Mouse (Mus musculus) skeletal muscle tissue, postnatal 0 days (tissue): Measurements from ENCODE around the gene Vmn2r107. TPM values are rescaled to one million over a fixed set of nuclear protein-coding genes. Genes with fewer than 3 reads are reported as not detected.

Experiments
- polyA plus RNA-seq: library from polyadenylated mRNA; unstranded; fragments of >200 nt; fragmentation: Nextera tagmentation; extraction: Ambion mirVana; gene quantifications from 2 replicates; pipeline ENCODE4 v1.2.1, GENCODE M21; 2015

Vmn2r107 gene
- not detected in 2 replicates for polyA plus RNA-seq

GRCm38 (mm10) chr17:20344942-20345341 is at the start of gene Vmn2r107:
Vmn2r107 (plus strand) TSS chr17:20345242.

GRCm38 (mm10) chr17:20413846-20414245 is 68.8 kb downstream of the Vmn2r107 start, which contains the start of gene Vmn1r224:
Vmn1r224 (plus strand) TSS chr17:20414146.

Other genes starting within 250 kb of the Vmn2r107 start
- gene Fpr-rs7, start 231.0 kb upstream of the Vmn2r107 start, polyA plus RNA-seq: not detected in 2 replicates
- gene Fpr-rs6, start 162.1 kb upstream of the Vmn2r107 start, polyA plus RNA-seq: not detected in 2 replicates
- gene Vmn2r105, start 110.2 kb upstream of the Vmn2r107 start, polyA plus RNA-seq: not detected in 2 replicates
- gene Vmn2r106, start 59.7 kb upstream of the Vmn2r107 start, polyA plus RNA-seq: not detected in 2 replicates
- gene Vmn1r224, start 68.9 kb downstream of the Vmn2r107 start, polyA plus RNA-seq: not detected in 2 replicates
- not detected in 2 replicates for gene Vmn2r108, start 136.1 kb downstream of the Vmn2r107 start, polyA plus RNA-seq
- gene Vmn1r225, start 152.9 kb downstream of the Vmn2r107 start, polyA plus RNA-seq: not detected in 2 replicates
- gene Vmn2r109, start 219.5 kb downstream of the Vmn2r107 start, polyA plus RNA-seq: not detected in 2 replicates